Mouse (Mus musculus) liver, embryonic 14.5 days (tissue): ENCODE data around the gene Gm1113. TPM values are rescaled to one million over a fixed set of nuclear protein-coding genes. Genes with fewer than 3 reads are reported as not detected.

Source experiments
- ATAC-seq: fragments of 200-750 bp; cut with Nextera tagmentation; 2 replicates; pipeline ENCODE4 v1.8.0; 2017; ENCODE audit warnings: moderate number of reproducible peaks, mild to moderate bottlenecking, moderate library complexity; ENCODE audit not compliant: insufficient read depth
- DNase-seq, 3 experiments: peaks; one replicate each; pipeline ENCODE4 v3.0.0-alpha.2; 2012 to 2013; ENCODE audit warnings: low read depth in 3 of 3, low spot score in 3 of 3
- H3K27ac ChIP-seq: fragments of 300-500 bp; sonication (generic); 2 replicates; pipeline ENCODE4 v1.5.1; 2014; ENCODE audit warnings: moderate library complexity, mild to moderate bottlenecking, control low read depth, inconsistent platforms
- H3K27me3 ChIP-seq: fragments of 300-500 bp; sonication (generic); 2 replicates; pipeline ENCODE4 v1.6.1; 2014; ENCODE audit warnings: mild to moderate bottlenecking, low read length, moderate library complexity; ENCODE audit not compliant: control insufficient read depth, insufficient read depth
- H3K36me3 ChIP-seq: fragments of 300-500 bp; sonication (generic); replicated peaks from 2 replicates; pipeline ENCODE4 v1.6.1; 2014; ENCODE audit warnings: low read depth; ENCODE audit not compliant: control insufficient read depth, insufficient read depth
- H3K4me1 ChIP-seq, 2 experiments: fragments of 200-500 bp in 1 of 2; fragments of 300-500 bp in 1 of 2; sonication (generic) in 1 of 2; replicated peaks; 2 replicates each; pipeline ENCODE4 v1.6.1; 2012 to 2014; ENCODE audit warnings: antibody characterized with exemption in 1 of 2, inconsistent platforms in 1 of 2, low read length in 1 of 2; ENCODE audit not compliant: control insufficient read depth in 2 of 2, insufficient read depth in 2 of 2
- H3K4me2 ChIP-seq: fragments of 300-500 bp; sonication (generic); 2 replicates; pipeline ENCODE4 v1.6.1; 2014; ENCODE audit warnings: low read depth, mild to moderate bottlenecking, control low read depth, moderate library complexity
- H3K4me3 ChIP-seq, 2 experiments: fragments of 200-500 bp in 1 of 2; fragments of 300-500 bp in 1 of 2; sonication (generic) in 1 of 2; 2 replicates each; pipeline ENCODE4 v1.5.1; 2012 to 2014; ENCODE audit warnings: low read depth in 2 of 2, low read length in 2 of 2, mild to moderate bottlenecking in 2 of 2, control low read depth in 1 of 2, inconsistent platforms in 1 of 2, moderate library complexity in 1 of 2; ENCODE audit not compliant: insufficient read depth in 1 of 2
- H3K9ac ChIP-seq: fragments of 300-500 bp; sonication (generic); replicated peaks from 2 replicates; pipeline ENCODE4 v1.6.1; 2014; ENCODE audit warnings: mild to moderate bottlenecking, control low read depth, moderate library complexity
- H3K9me3 ChIP-seq: fragments of 300-500 bp; sonication (generic); 2 replicates; pipeline ENCODE4 v1.6.1; 2016; ENCODE audit warnings: low read length, mixed read lengths; ENCODE audit not compliant: control insufficient read depth
- CTCF ChIP-seq: IDR thresholded peaks from 2 replicates; pipeline ENCODE4 v1.5.1; 2016; ENCODE audit warnings: antibody characterized with exemption, low read depth, control low read depth
- EP300 ChIP-seq: IDR thresholded peaks from 2 replicates; pipeline ENCODE4 v1.6.1; 2016; ENCODE audit warnings: antibody characterized with exemption, low read depth
- WGBS: fragments of 180-500 bp; shearing (Covaris S2); extraction: QIAGEN DNeasy Blood & Tissue Kit; methylation state at CpG from one replicate; pipeline ENCODE4 v1.1.7; 2014; ENCODE audit not compliant: insufficient replicate concordance; 5-methylcytosine and 5-hydroxymethylcytosine counted together
- polyA plus RNA-seq, 2 experiments: library from polyadenylated mRNA; depleted of rRNA in 1 of 2; stranded (reverse) in 1 of 2; unstranded in 1 of 2; fragments of >200 nt; fragmentation: Nextera tagmentation in 1 of 2; extraction: Ambion mirVana in 1 of 2; gene quantifications; 2 replicates each; pipeline versions ENCODE4 v1.2.1 to v1.2.3; 2012 to 2014

Gm1113 gene
- polyA plus RNA-seq, 2 experiments, result not detected

DNA sequence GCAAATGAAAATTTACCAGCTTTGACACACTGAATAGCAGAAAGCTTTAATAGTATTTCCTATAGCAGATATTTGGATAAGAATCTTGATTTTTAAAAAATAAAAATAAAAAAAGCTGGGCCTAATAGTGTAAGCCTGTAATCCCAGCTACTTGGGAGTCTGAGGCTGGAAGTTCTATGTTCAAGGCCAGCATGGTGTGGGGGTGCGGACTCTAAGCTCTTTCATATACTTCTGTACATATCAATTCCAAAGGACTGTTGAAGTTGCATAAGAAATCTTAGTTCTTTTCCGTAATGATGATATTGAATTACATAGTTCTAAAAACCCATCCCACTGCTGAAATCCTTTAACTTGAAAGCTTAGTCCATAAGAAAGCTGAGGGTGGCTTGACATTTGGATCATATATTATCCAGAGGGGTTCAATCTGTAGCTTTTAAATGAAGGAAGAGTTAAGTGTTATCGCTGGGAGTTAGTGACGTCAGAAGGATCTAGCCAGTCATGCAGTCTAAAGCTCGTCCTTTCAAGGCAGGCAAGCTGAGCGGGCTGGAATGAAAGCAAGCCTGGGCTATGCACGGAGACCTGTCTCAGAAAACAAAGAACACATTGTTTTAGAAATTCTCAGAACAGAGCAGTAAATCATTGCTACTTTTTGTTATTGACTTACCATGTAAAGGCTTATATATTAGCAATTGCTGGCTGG, 24.9 kb downstream of the Gm1113 start:
- no peak for TF ChIP-seq CTCF
- no peak for TF ChIP-seq EP300
- no peak for ATAC-seq

DNA sequence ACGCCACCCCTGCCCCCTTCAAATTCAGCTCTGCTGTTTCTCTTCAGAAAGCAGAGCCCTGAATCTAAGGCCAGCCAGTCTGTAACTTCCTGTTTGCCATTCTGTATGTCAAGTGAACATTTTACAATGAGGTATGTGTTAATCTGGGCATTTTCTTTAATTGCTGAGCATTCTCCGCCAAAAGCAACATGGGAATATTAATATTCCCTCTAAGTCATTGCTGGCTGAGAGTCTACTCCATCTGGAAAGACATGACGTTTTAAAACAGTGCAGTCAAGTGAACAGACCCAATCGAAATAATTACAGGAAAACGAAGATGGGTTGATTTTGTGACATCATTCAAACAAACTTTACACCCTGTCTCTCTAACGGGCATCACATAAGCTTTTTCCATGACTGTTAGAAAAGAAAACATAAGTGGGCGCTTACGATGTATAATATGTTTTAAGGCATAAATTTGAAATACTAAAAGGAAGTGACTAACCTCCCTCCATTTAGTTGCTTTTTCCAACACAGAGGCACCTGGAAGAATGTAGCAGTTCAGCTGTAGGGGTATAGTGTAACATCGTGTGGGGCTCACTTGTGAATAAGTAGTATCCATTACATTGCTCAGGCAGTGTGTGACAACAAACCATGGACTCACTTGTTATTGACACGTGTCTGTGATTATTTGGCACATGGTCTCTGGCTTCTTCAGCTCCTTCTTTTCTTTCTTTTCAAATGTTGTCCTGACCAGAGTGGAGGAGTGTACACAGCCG, 26.8 kb downstream of the Gm1113 start:
- TF ChIP-seq EP300 (no peak), CTCF (no peak)
- 61% methylated on average over 11 of the region's 11 CpGs for WGBS
- H3K4me1 ChIP-seq, result no peaks in the 10 kb centered on the region

More for the DNA sequence above, 24.9 kb downstream of the Gm1113 start:
- H3K27me3 ChIP-seq, result no peaks in the 10 kb centered on the region
- H3K4me1 ChIP-seq, result no peaks in the 10 kb centered on the region
- WGBS, result 59% methylated on average over 7 of the region's 7 CpGs
- no peak overlapping the region for H3K4me2 ChIP-seq
- H3K9ac ChIP-seq, result no peak overlapping the region
- no peaks in the 10 kb centered on the region for H3K36me3 ChIP-seq
- DNase-seq, result no peak
- H3K4me3 ChIP-seq, result no peak overlapping the region
- no peak overlapping the region for H3K27ac ChIP-seq
- H3K9me3 ChIP-seq, result no peaks in the 10 kb centered on the region

DNA sequence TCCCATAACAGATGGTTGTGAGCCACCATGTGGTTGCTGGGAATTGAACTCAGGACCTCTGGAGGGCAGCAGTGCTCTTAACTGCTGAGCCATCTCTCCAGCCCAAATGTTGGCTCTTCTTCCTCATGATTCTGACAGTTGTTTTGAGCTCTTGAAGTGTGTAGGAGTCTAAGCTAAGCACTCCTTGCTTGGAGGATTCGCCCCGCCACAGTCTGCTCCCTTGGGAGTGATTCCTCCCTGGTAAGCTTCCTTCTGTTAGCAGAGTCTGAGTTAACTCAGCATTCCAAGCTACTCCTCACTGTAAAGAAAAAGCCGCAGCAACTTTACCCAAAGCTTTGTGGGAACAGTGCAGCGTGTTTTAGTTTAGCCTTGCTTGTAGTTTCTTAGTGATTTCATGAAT, 29.6 kb downstream of the Gm1113 start:
- Histone ChIP-seq H3K4me3 (no peak overlapping the region), H3K4me1 (no peaks in the 10 kb centered on the region), H3K27me3 (no peaks in the 10 kb centered on the region), H3K4me2 (no peak overlapping the region), H3K36me3 (no peaks in the 10 kb centered on the region), H3K9ac (no peak overlapping the region), H3K9me3 (no peaks in the 10 kb centered on the region), H3K27ac (no peak overlapping the region)
- DNase-seq, result no peak
- no peak for ATAC-seq
- 69% methylated on average over 4 of the region's 4 CpGs for WGBS
- no peak for TF ChIP-seq CTCF
- no peak for TF ChIP-seq EP300

More for the DNA sequence above, 26.8 kb downstream of the Gm1113 start:
- Histone ChIP-seq H3K4me2 (no peak overlapping the region), H3K27ac (no peak overlapping the region), H3K4me3 (no peak overlapping the region), H3K36me3 (no peaks in the 10 kb centered on the region), H3K9me3 (no peaks in the 10 kb centered on the region), H3K9ac (no peak overlapping the region), H3K27me3 (no peaks in the 10 kb centered on the region)
- no peak for DNase-seq
- no peak for ATAC-seq

DNA sequence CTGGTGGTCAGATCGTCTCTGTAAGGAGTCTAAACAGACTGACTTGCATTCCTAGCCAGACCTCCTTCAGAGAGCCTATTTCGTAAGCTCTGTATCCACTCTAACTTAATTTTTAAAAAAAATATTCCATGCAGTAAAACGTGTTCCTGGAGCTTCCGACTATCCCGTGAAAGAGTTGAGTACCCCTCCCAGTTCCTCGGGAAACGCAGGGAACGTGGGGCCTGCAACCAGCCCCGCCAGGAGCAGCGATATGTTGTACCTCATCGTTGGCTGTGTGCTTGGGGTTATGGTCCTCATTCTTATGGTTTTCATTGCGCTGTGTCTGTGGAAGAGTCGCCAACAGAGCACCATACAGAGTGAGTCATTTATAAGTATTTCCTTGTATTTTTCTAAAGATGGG, 31.5 kb downstream of the Gm1113 start:
- DNase-seq (no peak), ATAC-seq (no peak)
- TF ChIP-seq EP300 (no peak), CTCF (no peak)
- Histone ChIP-seq H3K4me3 (no peak overlapping the region), H3K27ac (no peak overlapping the region), H3K4me1 (no peaks in the 10 kb centered on the region), H3K27me3 (no peaks in the 10 kb centered on the region), H3K36me3 (no peaks in the 10 kb centered on the region), H3K9ac (no peak overlapping the region), H3K4me2 (no peak overlapping the region), H3K9me3 (no peaks in the 10 kb centered on the region)
- WGBS, result 72% methylated on average over 13 of the region's 13 CpGs

DNA sequence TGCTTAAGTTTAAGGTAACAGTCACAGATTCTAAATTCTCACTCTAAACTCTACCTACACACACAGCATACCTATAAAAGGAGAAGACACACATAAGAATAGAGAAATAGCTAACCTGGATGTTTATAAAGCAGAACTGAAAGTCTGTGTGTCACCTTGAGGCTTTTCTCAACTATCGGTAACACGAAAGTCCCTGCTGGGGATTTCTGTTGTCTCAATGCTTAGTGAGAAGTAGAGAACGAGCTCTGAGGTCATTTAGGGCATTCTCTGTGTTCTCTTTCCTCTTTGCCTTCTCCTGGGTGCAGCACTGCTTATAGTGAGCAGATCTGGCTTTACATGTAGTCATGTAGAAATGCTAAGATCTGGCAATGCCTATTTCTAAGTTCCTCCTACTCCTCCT, 34.1 kb downstream of the Gm1113 start:
- Histone ChIP-seq H3K27ac (no peak overlapping the region), H3K27me3 (no peaks in the 10 kb centered on the region), H3K9ac (no peak overlapping the region), H3K4me2 (no peak overlapping the region), H3K36me3 (no peaks in the 10 kb centered on the region), H3K9me3 (no peaks in the 10 kb centered on the region), H3K4me1 (no peaks in the 10 kb centered on the region), H3K4me3 (no peak overlapping the region)
- DNase-seq, result no peak
- TF ChIP-seq EP300 (no peak), CTCF (no peak)
- ATAC-seq, result no peak
- 75% methylated on average over 3 of the region's 3 CpGs for WGBS
